Mouse (Mus musculus) hindbrain, embryonic 12.5 days (tissue): ENCODE measurements around the gene Cdc14a. TPM values are rescaled to one million over a fixed set of nuclear protein-coding genes. Genes with fewer than 3 reads are reported as not detected.
A peak's percentile ranks its signal among the peaks of the same experiment; 100 is the strongest.

ENCODE experiments used
- ATAC-seq: fragments of 200-750 bp; cut with Nextera tagmentation; 2 replicates; pipeline ENCODE4 v1.8.0; 2017; ENCODE audit warnings: moderate TSS enrichment; ENCODE audit not compliant: low FRiP score
- H3K27ac ChIP-seq: fragments of 300-500 bp; sonication (generic); 2 replicates; pipeline ENCODE4 v1.5.1; 2016; ENCODE audit warnings: mild to moderate bottlenecking
- H3K27me3 ChIP-seq: fragments of 300-500 bp; sonication (generic); 2 replicates; pipeline ENCODE4 v1.6.1; 2016; ENCODE audit warnings: mild to moderate bottlenecking
- H3K36me3 ChIP-seq: fragments of 300-500 bp; sonication (generic); 2 replicates; pipeline ENCODE4 v1.6.1; 2016; ENCODE audit warnings: mild to moderate bottlenecking
- H3K4me1 ChIP-seq: fragments of 300-500 bp; sonication (generic); 2 replicates; pipeline ENCODE4 v1.6.1; 2016
- H3K4me2 ChIP-seq: fragments of 300-500 bp; sonication (generic); replicated peaks from 2 replicates; pipeline ENCODE4 v1.6.1; 2016; ENCODE audit warnings: mild to moderate bottlenecking
- H3K4me3 ChIP-seq: fragments of 300-500 bp; sonication (generic); 2 replicates; pipeline ENCODE4 v1.5.1; 2016; ENCODE audit warnings: mild to moderate bottlenecking
- H3K9ac ChIP-seq: fragments of 300-500 bp; sonication (generic); 2 replicates; pipeline ENCODE4 v1.6.1; 2016; ENCODE audit warnings: mild to moderate bottlenecking, moderate library complexity
- H3K9me3 ChIP-seq: fragments of 300-500 bp; sonication (generic); replicated peaks from 2 replicates; pipeline ENCODE4 v1.6.1; 2016; ENCODE audit warnings: mild to moderate bottlenecking
- WGBS: fragments of 180-500 bp; shearing (Covaris S2); methylation state at CpG from one replicate; pipeline ENCODE4 v1.1.7; 2016; 5-methylcytosine and 5-hydroxymethylcytosine counted together
- polyA plus RNA-seq: library from polyadenylated mRNA; unstranded; fragments of >200 nt; fragmentation: Nextera tagmentation; extraction: Ambion mirVana; gene quantifications from 2 replicates; pipeline ENCODE4 v1.2.1, GENCODE M21; 2016

Gene Cdc14a
- polyA plus RNA-seq, 1 experiment from 2014 or later: 13.6 TPM

DNA sequence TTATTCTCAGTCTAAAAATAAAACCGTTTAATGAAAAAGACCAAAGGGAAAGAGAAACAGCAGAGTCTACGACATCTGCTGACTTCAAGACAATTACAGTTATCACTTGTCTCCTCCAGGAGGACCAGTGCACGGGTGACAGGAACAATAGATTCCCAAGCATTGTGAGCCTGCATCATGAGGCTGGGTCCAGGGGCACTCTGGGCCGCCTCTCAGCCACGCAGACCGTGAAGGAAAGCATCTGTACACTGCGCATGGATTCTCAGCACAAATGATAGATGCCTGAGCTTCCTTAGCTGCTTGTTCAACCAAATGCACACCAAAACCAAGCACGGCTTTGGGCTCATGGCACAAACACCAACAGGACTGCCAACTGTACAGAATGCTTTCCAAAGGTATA is 146.7 kb downstream of the Cdc14a start:
- Histone ChIP-seq H3K9ac (no peak overlapping the region), H3K4me1 (peaks cover 3% of the 10 kb centered on the region; the same call in 1 of the 2 replicates), H3K27me3 (no peaks in the 10 kb centered on the region), H3K9me3 (no peaks in the 10 kb centered on the region), H3K27ac (no peak overlapping the region), H3K4me2 (no peak overlapping the region), H3K4me3 (no peak overlapping the region), H3K36me3 (peaks cover 3% of the 10 kb centered on the region; the same call in 1 of the 2 replicates)
- no peak for ATAC-seq
- 76% methylated on average over 8 of the region's 8 CpGs for WGBS

- Histone ChIP-seq H3K27me3 (no peaks in the 10 kb centered on the region), H3K4me1 (no peaks in the 10 kb centered on the region), H3K9ac (no peak overlapping the region), H3K36me3 (peaks cover 3% of the 10 kb centered on the region; the same call in 1 of the 2 replicates), H3K9me3 (no peaks in the 10 kb centered on the region), H3K27ac (no peak overlapping the region), H3K4me2 (no peak overlapping the region), H3K4me3 (no peak overlapping the region)
- WGBS: 87% methylated on average over 6 of the region's 6 CpGs
- no peak for ATAC-seq
Observed at GRCm38 (mm10) chr3:116271679-116272078, 152.2 kb downstream of the Cdc14a start.

DNA sequence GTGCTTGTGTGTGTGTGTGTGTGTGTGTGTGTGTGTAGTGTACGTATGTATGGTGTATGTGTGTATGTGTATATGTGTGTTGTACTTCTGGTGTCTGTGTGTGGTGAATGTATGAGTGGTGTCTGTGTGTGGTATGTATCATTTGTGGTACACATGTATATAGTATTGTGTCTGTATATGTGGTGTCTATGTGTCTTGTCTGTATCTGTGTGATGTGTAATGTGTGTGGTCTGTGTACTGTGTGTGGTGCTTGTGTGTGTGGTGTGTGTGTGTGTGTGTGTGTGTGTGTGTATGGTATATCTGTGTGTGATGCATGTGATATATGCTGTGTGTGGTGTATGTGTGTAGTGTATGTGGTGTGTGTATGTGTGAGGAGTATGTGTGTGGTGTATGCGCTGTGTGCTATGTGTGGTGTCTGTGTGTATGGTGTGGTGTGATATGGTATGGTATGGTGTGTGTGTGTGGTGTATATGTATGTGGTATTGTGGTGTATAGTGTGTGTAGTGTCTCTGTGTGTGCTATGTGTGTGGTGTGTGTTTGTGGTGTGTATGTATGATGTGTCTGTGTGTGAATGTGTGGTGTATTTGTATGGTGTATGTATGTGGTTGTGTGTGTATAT is 156.7 kb downstream of the Cdc14a start:
- ATAC-seq: peak; percentile 46
- H3K27me3 ChIP-seq: no peaks in the 10 kb centered on the region
- no peaks in the 10 kb centered on the region for H3K36me3 ChIP-seq
- no peak overlapping the region for H3K9ac ChIP-seq
- no peak overlapping the region for H3K4me3 ChIP-seq
- no peak overlapping the region for H3K4me2 ChIP-seq
- H3K9me3 ChIP-seq: no peaks in the 10 kb centered on the region
- no peak overlapping the region for H3K27ac ChIP-seq
- 93% methylated on average over 2 of the region's 2 CpGs for WGBS
- H3K4me1 ChIP-seq: no peaks in the 10 kb centered on the region

- Histone ChIP-seq H3K9ac (no peak overlapping the region), H3K4me1 (no peaks in the 10 kb centered on the region), H3K27me3 (no peaks in the 10 kb centered on the region), H3K4me2 (no peak overlapping the region), H3K4me3 (no peak overlapping the region), H3K36me3 (no peaks in the 10 kb centered on the region), H3K9me3 (no peaks in the 10 kb centered on the region), H3K27ac (no peak overlapping the region)
- WGBS: 82% methylated on average over 3 of the region's 3 CpGs
- no peak for ATAC-seq
Observed at GRCm38 (mm10) chr3:116266360-116266759, 157.5 kb downstream of the Cdc14a start.

- H3K27ac ChIP-seq: no peak overlapping the region
- no peak for ATAC-seq
- 98% methylated on average over 1 of the region's 1 CpGs for WGBS
- no peak overlapping the region for H3K4me3 ChIP-seq
- H3K36me3 ChIP-seq: no peaks in the 10 kb centered on the region
- no peaks in the 10 kb centered on the region for H3K9me3 ChIP-seq
- no peaks in the 10 kb centered on the region for H3K4me1 ChIP-seq
- no peak overlapping the region for H3K4me2 ChIP-seq
- H3K27me3 ChIP-seq: no peaks in the 10 kb centered on the region
- no peak overlapping the region for H3K9ac ChIP-seq
Observed at GRCm38 (mm10) chr3:116263977-116264376, 159.9 kb downstream of the Cdc14a start.

DNA sequence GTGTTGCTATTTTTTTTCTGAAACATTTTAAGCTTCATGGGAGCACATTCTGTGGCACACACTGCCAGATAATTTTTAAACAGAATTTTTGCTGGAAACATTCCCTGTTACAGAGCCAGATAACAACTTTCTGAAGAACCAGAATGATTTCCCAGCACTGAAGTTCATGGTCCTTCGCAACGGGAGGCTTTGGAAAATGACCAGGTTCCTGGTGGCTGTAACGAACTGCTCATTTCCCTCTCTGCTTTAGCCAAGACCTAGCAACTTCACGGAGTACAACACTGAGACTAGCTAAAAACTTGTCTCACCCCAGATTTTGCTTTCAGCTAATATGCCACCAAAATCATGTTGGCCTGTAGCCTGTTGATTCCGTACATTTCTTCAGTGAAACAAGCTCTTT is 160.8 kb downstream of the Cdc14a start:
- no peak for ATAC-seq
- H3K9me3 ChIP-seq: no peaks in the 10 kb centered on the region
- no peak overlapping the region for H3K9ac ChIP-seq
- WGBS: 93% methylated on average over 5 of the region's 5 CpGs
- no peak overlapping the region for H3K4me2 ChIP-seq
- no peaks in the 10 kb centered on the region for H3K27me3 ChIP-seq
- no peaks in the 10 kb centered on the region for H3K4me1 ChIP-seq
- H3K36me3 ChIP-seq: no peaks in the 10 kb centered on the region
- H3K27ac ChIP-seq: no peak overlapping the region
- H3K4me3 ChIP-seq: no peak overlapping the region

DNA sequence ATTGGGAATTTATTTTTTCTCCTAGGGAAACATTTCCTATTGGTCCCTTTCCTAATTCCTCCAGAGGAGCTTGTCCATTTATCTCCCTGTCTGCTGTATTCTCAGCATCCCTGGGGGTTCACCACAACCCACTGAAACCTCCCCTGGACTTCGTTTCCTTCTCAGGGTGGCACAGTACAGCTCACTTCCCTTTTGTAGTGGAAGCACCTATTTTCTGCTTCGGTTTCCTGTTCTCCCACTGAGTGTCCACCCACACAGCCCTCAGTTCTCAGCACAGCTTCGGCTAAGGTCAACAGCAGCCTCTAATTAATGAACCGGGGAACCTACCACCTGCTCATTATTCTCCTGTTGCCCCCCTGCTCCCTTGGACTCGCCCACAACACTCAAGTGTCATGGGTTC is 167.7 kb downstream of the Cdc14a start:
- Histone ChIP-seq H3K27ac (no peak overlapping the region), H3K9me3 (no peaks in the 10 kb centered on the region), H3K9ac (no peak overlapping the region), H3K27me3 (peaks cover 39% of the 10 kb centered on the region), H3K4me3 (no peak overlapping the region), H3K4me1 (peaks cover 25% of the 10 kb centered on the region), H3K36me3 (no peaks in the 10 kb centered on the region), H3K4me2 (no peak overlapping the region)
- ATAC-seq: no peak
- 50% methylated on average over 5 of the region's 5 CpGs for WGBS

DNA sequence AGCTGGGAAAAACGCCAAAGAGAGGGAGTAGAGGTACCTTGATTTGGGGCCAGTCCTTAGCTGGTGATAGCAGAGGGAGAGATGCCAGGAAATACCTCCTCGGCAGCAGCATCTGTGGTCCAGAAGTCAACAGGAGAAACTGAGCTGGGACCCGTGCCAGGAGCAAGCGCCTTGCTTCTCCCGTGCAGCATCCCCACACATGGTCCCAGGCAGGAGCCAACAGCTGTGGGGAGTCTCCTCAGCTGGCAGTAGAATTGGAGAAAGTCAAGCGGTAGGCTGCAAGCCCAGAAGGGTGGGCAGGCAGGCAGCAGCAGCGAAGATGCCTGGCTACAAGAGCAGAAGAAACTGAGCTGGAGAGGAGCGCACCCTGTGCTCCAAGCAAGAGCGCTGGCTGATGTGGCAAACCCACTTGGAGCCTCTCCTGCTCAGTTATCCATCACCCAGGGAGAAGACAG is 170.7 kb downstream of the Cdc14a start, which contains the start of gene Gpr88:
Gene Gpr88 (minus strand): TSS at position 427 of the 455 bp plus-strand sequence.
- Histone ChIP-seq H3K9ac (peak within 1 kb of the TSS; percentile 74), H3K27ac (peak within 1 kb of the TSS; percentile 44; the same call in 1 of the 2 replicates), H3K27me3 (peaks cover 53% of the 10 kb centered on the region), H3K4me2 (peak within 1 kb of the TSS; percentile 100), H3K36me3 (no peaks in the 10 kb centered on the region), H3K4me3 (peak within 1 kb of the TSS; percentile 61), H3K9me3 (no peaks in the 10 kb centered on the region), H3K4me1 (peaks cover 25% of the 10 kb centered on the region)
- under 1% methylated on average over 9 of the region's 9 CpGs for whole genome bisulfite sequencing
- ATAC-seq: peak; percentile 44

GRCm38 (mm10) chr3:116252255-116253040 is 171.4 kb downstream of the Cdc14a start:
- peak; percentile 65 for ATAC-seq
- Histone ChIP-seq H3K4me2 (peak overlapping the region; percentile 100), H3K36me3 (no peaks in the 10 kb centered on the region), H3K27me3 (peaks cover 53% of the 10 kb centered on the region), H3K4me1 (peaks cover 25% of the 10 kb centered on the region), H3K4me3 (peak overlapping the region; percentile 61), H3K9me3 (no peaks in the 10 kb centered on the region), H3K27ac (no peak overlapping the region), H3K9ac (peak overlapping the region; percentile 74)
- WGBS: under 1% methylated on average over 48 of the region's 48 CpGs

DNA sequence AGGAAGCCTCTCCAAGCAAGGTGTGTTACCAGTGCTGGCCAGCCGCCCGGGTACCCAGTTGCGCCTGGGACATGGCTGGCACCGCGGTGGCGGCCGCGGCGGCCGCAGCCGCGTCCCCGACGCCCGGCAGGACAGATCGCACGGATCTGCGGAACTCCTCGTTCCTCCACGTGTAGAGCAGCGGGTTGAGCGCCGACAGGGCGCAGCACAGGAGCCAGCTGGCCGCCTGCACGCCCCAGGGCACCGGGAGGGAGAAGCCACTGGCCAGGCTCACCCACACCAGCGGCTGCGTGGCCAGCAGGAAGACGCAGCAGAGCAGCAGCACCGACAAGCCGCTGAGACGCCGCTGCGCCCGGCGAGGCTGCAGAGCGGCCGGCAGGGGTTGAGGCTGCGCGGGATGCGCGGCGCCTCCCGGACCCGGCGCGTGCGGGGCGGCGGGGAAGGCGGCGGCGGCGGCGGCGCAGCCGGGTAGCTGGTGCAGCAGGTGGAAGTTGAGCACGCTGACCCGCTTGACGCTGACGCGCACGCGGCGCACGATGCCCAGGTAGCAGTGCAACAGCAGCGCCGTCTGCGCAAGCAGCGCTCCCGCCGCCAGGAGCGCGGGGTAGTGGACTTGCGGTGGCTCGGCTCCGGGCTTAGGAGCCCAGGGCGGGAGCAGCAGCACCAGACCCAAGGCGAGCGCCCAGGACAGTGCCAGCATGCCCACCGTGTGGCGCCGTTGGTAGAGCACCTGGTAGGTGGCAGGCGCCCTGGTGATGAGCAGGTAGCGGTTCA is 172.2 kb downstream of the Cdc14a start:
- peak overlapping the region; percentile 100 for H3K4me2 ChIP-seq
- H3K9ac ChIP-seq: peak overlapping the region; percentile 74
- no peaks in the 10 kb centered on the region for H3K36me3 ChIP-seq
- peak; percentile 71 for ATAC-seq
- peaks cover 53% of the 10 kb centered on the region for H3K27me3 ChIP-seq
- H3K4me1 ChIP-seq: peaks cover 25% of the 10 kb centered on the region
- H3K9me3 ChIP-seq: no peaks in the 10 kb centered on the region
- peak overlapping the region; percentile 61 for H3K4me3 ChIP-seq
- no peak overlapping the region for H3K27ac ChIP-seq
- under 1% methylated on average over 84 of the region's 86 CpGs for WGBS

- ATAC-seq: no peak
- no peak overlapping the region for H3K4me3 ChIP-seq
- no peaks in the 10 kb centered on the region for H3K9me3 ChIP-seq
- no peak overlapping the region for H3K27ac ChIP-seq
- peaks cover 22% of the 10 kb centered on the region for H3K4me1 ChIP-seq
- WGBS: 87% methylated on average over 2 of the region's 2 CpGs
- peaks cover 41% of the 10 kb centered on the region for H3K27me3 ChIP-seq
- H3K36me3 ChIP-seq: no peaks in the 10 kb centered on the region
- H3K9ac ChIP-seq: no peak overlapping the region
- H3K4me2 ChIP-seq: no peak overlapping the region
Observed at GRCm38 (mm10) chr3:116249026-116249425, 174.8 kb downstream of the Cdc14a start.

GRCm38 (mm10) chr3:116244476-116244875 is 179.4 kb downstream of the Cdc14a start:
- Histone ChIP-seq H3K4me3 (no peak overlapping the region), H3K4me1 (no peaks in the 10 kb centered on the region), H3K4me2 (no peak overlapping the region), H3K9ac (no peak overlapping the region), H3K9me3 (no peaks in the 10 kb centered on the region), H3K36me3 (no peaks in the 10 kb centered on the region), H3K27me3 (no peaks in the 10 kb centered on the region), H3K27ac (no peak overlapping the region)
- no peak for ATAC-seq
- WGBS: 77% methylated on average over 6 of the region's 6 CpGs
